Mouse (Mus musculus) hindbrain, embryonic 10.5 days (tissue): Measurements from ENCODE around the gene Gpn2. TPM values are rescaled to one million over a fixed set of nuclear protein-coding genes. Genes with fewer than 3 reads are reported as not detected.
A peak's percentile ranks its signal among the peaks of the same experiment; 100 is the strongest.

Experiments
- DNase-seq: peaks from one replicate; pipeline ENCODE4 v3.0.0-alpha.2; 2017; ENCODE audit warnings: low spot score
- H3K27ac ChIP-seq: fragments of 300-500 bp; sonication (generic); 2 replicates; pipeline ENCODE4 v1.5.1; 2016; ENCODE audit warnings: mild to moderate bottlenecking, moderate library complexity
- H3K27me3 ChIP-seq: fragments of 300-500 bp; sonication (generic); 2 replicates; pipeline ENCODE4 v1.6.1; 2016; ENCODE audit warnings: mild to moderate bottlenecking; ENCODE audit not compliant: poor library complexity, insufficient read depth, severe bottlenecking
- H3K36me3 ChIP-seq: fragments of 300-500 bp; sonication (generic); 2 replicates; pipeline ENCODE4 v1.6.1; 2016; ENCODE audit warnings: mild to moderate bottlenecking, moderate library complexity
- H3K4me1 ChIP-seq: fragments of 300-500 bp; sonication (generic); replicated peaks from 2 replicates; pipeline ENCODE4 v1.6.1; 2016; ENCODE audit warnings: mild to moderate bottlenecking
- H3K4me3 ChIP-seq: fragments of 300-500 bp; sonication (generic); 2 replicates; pipeline ENCODE4 v1.5.1; 2016; ENCODE audit warnings: mild to moderate bottlenecking, moderate library complexity
- H3K9me3 ChIP-seq: fragments of 300-500 bp; sonication (generic); 2 replicates; pipeline ENCODE4 v1.6.1; 2016; ENCODE audit warnings: mild to moderate bottlenecking, moderate library complexity
- WGBS: fragments of 180-500 bp; shearing (Covaris S2); methylation state at CpG from one replicate; pipeline ENCODE4 v1.1.7; 2016; 5-methylcytosine and 5-hydroxymethylcytosine counted together
- polyA plus RNA-seq: library from polyadenylated mRNA; unstranded; fragments of >200 nt; fragmentation: Nextera tagmentation; extraction: Ambion mirVana; gene quantifications from 2 replicates; pipeline ENCODE4 v1.2.1, GENCODE M21; 2016

Gpn2 gene
- polyA plus RNA-seq, 1 experiment from 2014 or later: 29.1 TPM

GRCm38 (mm10) chr4:133600306-133600705 lies 16.1 kb downstream of the Gpn2 start:
- peaks cover 71% of the 10 kb centered on the region for H3K27me3 ChIP-seq
- H3K27ac ChIP-seq: peak overlapping the region; percentile 59; the same call in 1 of the 2 replicates
- WGBS: 16% methylated on average over 9 of the region's 9 CpGs
- H3K9me3 ChIP-seq: no peaks in the 10 kb centered on the region
- DNase-seq: no peak
- peaks cover 27% of the 10 kb centered on the region for H3K4me1 ChIP-seq
- H3K4me3 ChIP-seq: peak overlapping the region; percentile 62
- H3K36me3 ChIP-seq: peaks cover 17% of the 10 kb centered on the region

- H3K9me3 ChIP-seq: no peaks in the 10 kb centered on the region
- peaks cover 31% of the 10 kb centered on the region for H3K4me1 ChIP-seq
- H3K4me3 ChIP-seq: peak within 1 kb of the TSS; percentile 36
- H3K27ac ChIP-seq: no peak within 1 kb of the TSS
- WGBS: 2% methylated on average over 16 of the region's 16 CpGs
- peaks cover 70% of the 10 kb centered on the region for H3K27me3 ChIP-seq
- peak; percentile 41 for DNase-seq
- H3K36me3 ChIP-seq: peaks cover 32% of the 10 kb centered on the region
Observed at GRCm38 (mm10) chr4:133601721-133602218, 17.6 kb downstream of the Gpn2 start, which contains the start of gene Sfn. Gene Sfn (minus strand): TSS chr4:133602168.

GRCm38 (mm10) chr4:133603056-133603455 lies 18.9 kb downstream of the Gpn2 start:
- Histone ChIP-seq H3K4me3 (no peak overlapping the region), H3K27ac (no peak overlapping the region), H3K9me3 (no peaks in the 10 kb centered on the region), H3K4me1 (peaks cover 31% of the 10 kb centered on the region), H3K27me3 (peaks cover 59% of the 10 kb centered on the region), H3K36me3 (peaks cover 45% of the 10 kb centered on the region)
- WGBS: 93% methylated on average over 5 of the region's 5 CpGs
- DNase-seq: no peak

- peaks cover 29% of the 10 kb centered on the region for H3K4me1 ChIP-seq
- no peak overlapping the region for H3K27ac ChIP-seq
Observed at GRCm38 (mm10) chr4:133604175-133604574, 20.0 kb downstream of the Gpn2 start.

GRCm38 (mm10) chr4:133604856-133605255 lies 20.7 kb downstream of the Gpn2 start:
- WGBS: 60% methylated on average over 6 of the region's 6 CpGs
- H3K9me3 ChIP-seq: no peaks in the 10 kb centered on the region
- H3K4me1 ChIP-seq: peaks cover 22% of the 10 kb centered on the region
- peaks cover 41% of the 10 kb centered on the region for H3K27me3 ChIP-seq
- no peak overlapping the region for H3K27ac ChIP-seq
- no peak overlapping the region for H3K4me3 ChIP-seq
- peaks cover 54% of the 10 kb centered on the region for H3K36me3 ChIP-seq
- DNase-seq: no peak

More at GRCm38 (mm10) chr4:133604175-133604574, 20.0 kb downstream of the Gpn2 start:
- no peaks in the 10 kb centered on the region for H3K9me3 ChIP-seq
- H3K36me3 ChIP-seq: peaks cover 53% of the 10 kb centered on the region
- WGBS: 94% methylated on average over 7 of the region's 7 CpGs
- H3K4me3 ChIP-seq: no peak overlapping the region
- no peak for DNase-seq
- peaks cover 48% of the 10 kb centered on the region for H3K27me3 ChIP-seq

- Histone ChIP-seq H3K4me1 (peaks cover 18% of the 10 kb centered on the region), H3K36me3 (peaks cover 59% of the 10 kb centered on the region), H3K9me3 (no peaks in the 10 kb centered on the region), H3K4me3 (no peak overlapping the region), H3K27me3 (peaks cover 36% of the 10 kb centered on the region), H3K27ac (no peak overlapping the region)
- 53% methylated on average over 9 of the region's 9 CpGs for WGBS
- DNase-seq: no peak
Observed at GRCm38 (mm10) chr4:133605330-133605729, 21.2 kb downstream of the Gpn2 start.

- H3K27me3 ChIP-seq: peaks cover 17% of the 10 kb centered on the region
- peaks cover 79% of the 10 kb centered on the region for H3K36me3 ChIP-seq
- WGBS: 81% methylated on average over 10 of the region's 10 CpGs
- peaks cover 7% of the 10 kb centered on the region; the same call in 1 of the 2 replicates for H3K9me3 ChIP-seq
- H3K27ac ChIP-seq: no peak overlapping the region
- DNase-seq: no peak
- H3K4me1 ChIP-seq: peaks cover 12% of the 10 kb centered on the region; the same call in 1 of the 2 replicates
- H3K4me3 ChIP-seq: no peak overlapping the region
Observed at GRCm38 (mm10) chr4:133607284-133607683, 23.1 kb downstream of the Gpn2 start.

GRCm38 (mm10) chr4:133609719-133610118 lies 25.6 kb downstream of the Gpn2 start:
- H3K27ac ChIP-seq: no peak overlapping the region
- H3K27me3 ChIP-seq: no peaks in the 10 kb centered on the region
- DNase-seq: peak; percentile 80
- H3K36me3 ChIP-seq: peaks cover 91% of the 10 kb centered on the region
- H3K9me3 ChIP-seq: peaks cover 11% of the 10 kb centered on the region; the same call in 1 of the 2 replicates
- WGBS: 17% methylated on average over 6 of the region's 6 CpGs
- peaks cover 19% of the 10 kb centered on the region for H3K4me1 ChIP-seq
- H3K4me3 ChIP-seq: no peak overlapping the region

- Histone ChIP-seq H3K4me1 (peaks cover 12% of the 10 kb centered on the region), H3K36me3 (peaks cover 83% of the 10 kb centered on the region), H3K27ac (no peak overlapping the region), H3K4me3 (no peak overlapping the region), H3K27me3 (no peaks in the 10 kb centered on the region), H3K9me3 (peaks cover 11% of the 10 kb centered on the region; the same call in 1 of the 2 replicates)
- WGBS: 96% methylated on average over 5 of the region's 5 CpGs
- DNase-seq: no peak
Observed at GRCm38 (mm10) chr4:133611815-133612214, 27.7 kb downstream of the Gpn2 start.

GRCm38 (mm10) chr4:133612416-133612815 lies 28.3 kb downstream of the Gpn2 start:
- Histone ChIP-seq H3K36me3 (peaks cover 81% of the 10 kb centered on the region), H3K9me3 (peaks cover 11% of the 10 kb centered on the region; the same call in 1 of the 2 replicates), H3K27ac (no peak overlapping the region), H3K4me1 (peaks cover 12% of the 10 kb centered on the region), H3K4me3 (no peak overlapping the region), H3K27me3 (no peaks in the 10 kb centered on the region)
- WGBS: 95% methylated on average over 7 of the region's 7 CpGs
- DNase-seq: no peak

- peaks cover 12% of the 10 kb centered on the region for H3K4me1 ChIP-seq
- WGBS: 93% methylated on average over 8 of the region's 8 CpGs
- H3K27me3 ChIP-seq: no peaks in the 10 kb centered on the region
Observed at GRCm38 (mm10) chr4:133613026-133613425, 28.9 kb downstream of the Gpn2 start.

GRCm38 (mm10) chr4:133613867-133614266 lies 29.7 kb downstream of the Gpn2 start:
- Histone ChIP-seq H3K9me3 (peaks cover 11% of the 10 kb centered on the region; the same call in 1 of the 2 replicates), H3K4me1 (peaks cover 12% of the 10 kb centered on the region), H3K36me3 (peaks cover 73% of the 10 kb centered on the region), H3K27ac (no peak overlapping the region), H3K27me3 (no peaks in the 10 kb centered on the region), H3K4me3 (no peak overlapping the region)
- no peak for DNase-seq
- WGBS: 90% methylated on average over 4 of the region's 4 CpGs

More at GRCm38 (mm10) chr4:133613026-133613425, 28.9 kb downstream of the Gpn2 start:
- DNase-seq: no peak
- peaks cover 80% of the 10 kb centered on the region for H3K36me3 ChIP-seq
- H3K4me3 ChIP-seq: no peak overlapping the region
- H3K27ac ChIP-seq: no peak overlapping the region
- peaks cover 11% of the 10 kb centered on the region; the same call in 1 of the 2 replicates for H3K9me3 ChIP-seq

- no peaks in the 10 kb centered on the region for H3K27me3 ChIP-seq
- peaks cover 12% of the 10 kb centered on the region for H3K4me1 ChIP-seq
- WGBS: 94% methylated on average over 8 of the region's 8 CpGs
- peaks cover 11% of the 10 kb centered on the region; the same call in 1 of the 2 replicates for H3K9me3 ChIP-seq
- H3K36me3 ChIP-seq: peaks cover 77% of the 10 kb centered on the region
- H3K4me3 ChIP-seq: no peak overlapping the region
- no peak for DNase-seq
- peak overlapping the region; percentile 9; the same call in 1 of the 2 replicates for H3K27ac ChIP-seq
Observed at GRCm38 (mm10) chr4:133614274-133614761, 30.2 kb downstream of the Gpn2 start.
